Mouse (Mus musculus) liver, embryonic 14.5 days (tissue): ENCODE data around the gene Obscn. TPM values are rescaled to one million over a fixed set of nuclear protein-coding genes. Genes with fewer than 3 reads are reported as not detected.
A peak's percentile ranks its signal among the peaks of the same experiment; 100 is the strongest.

Experiments
- ATAC-seq: fragments of 200-750 bp; cut with Nextera tagmentation; 2 replicates; pipeline ENCODE4 v1.8.0; 2017; ENCODE audit warnings: moderate number of reproducible peaks, mild to moderate bottlenecking, moderate library complexity; ENCODE audit not compliant: insufficient read depth
- DNase-seq, 3 experiments: peaks; one replicate each; pipeline ENCODE4 v3.0.0-alpha.2; 2012 to 2013; ENCODE audit warnings: low read depth in 3 of 3, low spot score in 3 of 3
- H3K27ac ChIP-seq: fragments of 300-500 bp; sonication (generic); 2 replicates; pipeline ENCODE4 v1.5.1; 2014; ENCODE audit warnings: moderate library complexity, mild to moderate bottlenecking, control low read depth, inconsistent platforms
- H3K27me3 ChIP-seq: fragments of 300-500 bp; sonication (generic); 2 replicates; pipeline ENCODE4 v1.6.1; 2014; ENCODE audit warnings: mild to moderate bottlenecking, low read length, moderate library complexity; ENCODE audit not compliant: control insufficient read depth, insufficient read depth
- H3K36me3 ChIP-seq: fragments of 300-500 bp; sonication (generic); replicated peaks from 2 replicates; pipeline ENCODE4 v1.6.1; 2014; ENCODE audit warnings: low read depth; ENCODE audit not compliant: control insufficient read depth, insufficient read depth
- H3K4me1 ChIP-seq, 2 experiments: fragments of 200-500 bp in 1 of 2; fragments of 300-500 bp in 1 of 2; sonication (generic) in 1 of 2; replicated peaks; 2 replicates each; pipeline ENCODE4 v1.6.1; 2012 to 2014; ENCODE audit warnings: antibody characterized with exemption in 1 of 2, inconsistent platforms in 1 of 2, low read length in 1 of 2; ENCODE audit not compliant: control insufficient read depth in 2 of 2, insufficient read depth in 2 of 2
- H3K4me2 ChIP-seq: fragments of 300-500 bp; sonication (generic); 2 replicates; pipeline ENCODE4 v1.6.1; 2014; ENCODE audit warnings: low read depth, mild to moderate bottlenecking, control low read depth, moderate library complexity
- H3K4me3 ChIP-seq, 2 experiments: fragments of 200-500 bp in 1 of 2; fragments of 300-500 bp in 1 of 2; sonication (generic) in 1 of 2; 2 replicates each; pipeline ENCODE4 v1.5.1; 2012 to 2014; ENCODE audit warnings: low read depth in 2 of 2, low read length in 2 of 2, mild to moderate bottlenecking in 2 of 2, control low read depth in 1 of 2, inconsistent platforms in 1 of 2, moderate library complexity in 1 of 2; ENCODE audit not compliant: insufficient read depth in 1 of 2
- H3K9ac ChIP-seq: fragments of 300-500 bp; sonication (generic); replicated peaks from 2 replicates; pipeline ENCODE4 v1.6.1; 2014; ENCODE audit warnings: mild to moderate bottlenecking, control low read depth, moderate library complexity
- H3K9me3 ChIP-seq: fragments of 300-500 bp; sonication (generic); 2 replicates; pipeline ENCODE4 v1.6.1; 2016; ENCODE audit warnings: low read length, mixed read lengths; ENCODE audit not compliant: control insufficient read depth
- CTCF ChIP-seq: IDR thresholded peaks from 2 replicates; pipeline ENCODE4 v1.5.1; 2016; ENCODE audit warnings: antibody characterized with exemption, low read depth, control low read depth
- EP300 ChIP-seq: IDR thresholded peaks from 2 replicates; pipeline ENCODE4 v1.6.1; 2016; ENCODE audit warnings: antibody characterized with exemption, low read depth
- WGBS: fragments of 180-500 bp; shearing (Covaris S2); extraction: QIAGEN DNeasy Blood & Tissue Kit; methylation state at CpG from one replicate; pipeline ENCODE4 v1.1.7; 2014; ENCODE audit not compliant: insufficient replicate concordance; 5-methylcytosine and 5-hydroxymethylcytosine counted together
- polyA plus RNA-seq, 2 experiments: library from polyadenylated mRNA; depleted of rRNA in 1 of 2; stranded (reverse) in 1 of 2; unstranded in 1 of 2; fragments of >200 nt; fragmentation: Nextera tagmentation in 1 of 2; extraction: Ambion mirVana in 1 of 2; gene quantifications; 2 replicates each; pipeline versions ENCODE4 v1.2.1 to v1.2.3; 2012 to 2014

Gene Obscn
- polyA plus RNA-seq, 2 experiments, result 0.06 to 0.11 TPM

DNA sequence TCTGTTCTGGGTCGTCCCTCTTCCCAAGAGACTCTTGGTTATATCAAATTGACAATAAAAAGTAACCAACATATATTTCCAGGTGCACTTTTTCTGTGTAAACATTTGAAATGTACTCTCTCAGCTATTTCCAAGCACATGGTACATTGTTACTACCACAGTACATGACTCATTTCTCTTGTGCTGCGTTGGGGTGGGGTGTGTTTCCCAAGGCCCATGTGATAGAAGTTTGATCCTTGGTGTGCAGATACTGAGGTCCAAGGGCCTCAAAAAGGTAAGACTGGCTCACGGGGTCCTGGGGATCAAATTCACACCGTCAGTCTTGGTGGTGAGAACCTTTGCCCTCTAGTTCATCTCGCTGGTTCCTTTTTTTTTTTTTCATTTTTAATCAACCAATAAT is 38.4 kb downstream of the Obscn start:
- ATAC-seq, result no peak
- Histone ChIP-seq H3K27me3 (no peaks in the 10 kb centered on the region; the same call in 1 of the 2 replicates), H3K4me3 (no peak overlapping the region), H3K9me3 (no peaks in the 10 kb centered on the region; the same call in 1 of the 2 replicates), H3K4me1 (no peaks in the 10 kb centered on the region), H3K9ac (no peak overlapping the region), H3K36me3 (no peaks in the 10 kb centered on the region), H3K4me2 (no peak overlapping the region), H3K27ac (no peak overlapping the region)
- DNase-seq, result no peak
- TF ChIP-seq CTCF (no peak), EP300 (no peak)
- WGBS, result 52% methylated on average over 5 of the region's 5 CpGs

DNA sequence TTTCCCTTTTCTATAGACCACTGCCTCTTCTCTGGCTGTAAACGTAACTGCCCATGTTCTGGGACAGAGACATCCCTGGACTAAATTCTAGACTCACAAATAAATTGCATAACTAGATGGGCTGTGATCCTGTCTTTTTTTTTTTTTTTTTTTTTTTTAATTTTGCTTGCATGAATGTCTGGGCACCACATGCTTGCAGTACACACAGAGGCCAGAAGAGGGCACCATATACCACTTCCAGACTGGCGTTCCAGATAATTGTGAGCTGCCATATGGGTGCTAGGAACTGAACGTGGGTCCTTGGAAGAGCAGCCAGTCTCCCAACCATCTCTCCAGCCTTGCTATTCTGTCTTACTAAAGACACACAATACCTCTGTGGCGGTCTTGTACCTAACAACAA is 42.0 kb downstream of the Obscn start:
- no peak for ATAC-seq
- no peak for TF ChIP-seq EP300
- peak; percentile 73 for TF ChIP-seq CTCF
- Histone ChIP-seq H3K4me1 (no peaks in the 10 kb centered on the region), H3K9me3 (no peaks in the 10 kb centered on the region; the same call in 1 of the 2 replicates), H3K27ac (no peak overlapping the region), H3K4me2 (no peak overlapping the region), H3K4me3 (no peak overlapping the region), H3K27me3 (no peaks in the 10 kb centered on the region; the same call in 1 of the 2 replicates), H3K36me3 (no peaks in the 10 kb centered on the region), H3K9ac (no peak overlapping the region)
- peak in 1 of 3 experiments; percentile 13 for DNase-seq
- WGBS, result 51% methylated on average over 4 of the region's 4 CpGs

DNA sequence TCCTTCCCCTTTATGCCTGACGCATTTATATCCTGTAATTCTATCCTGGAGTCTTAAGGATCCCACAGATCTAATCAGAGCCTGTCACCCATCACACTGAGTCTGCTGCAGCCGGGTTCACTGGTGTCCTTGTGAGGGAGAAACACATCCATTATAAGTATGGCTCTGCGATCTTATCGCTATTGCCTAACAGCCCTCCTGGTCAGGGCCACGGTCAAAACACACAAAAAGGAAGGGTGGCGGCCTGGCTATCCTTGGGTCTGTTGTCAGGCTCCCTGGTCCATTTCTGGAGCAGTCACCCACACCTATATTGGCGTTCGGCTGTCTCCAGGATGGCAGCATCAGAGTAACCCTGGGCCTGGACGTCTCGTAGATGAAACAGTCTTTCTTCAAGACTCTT is 48.6 kb downstream of the Obscn start:
- no peaks in the 10 kb centered on the region for H3K36me3 ChIP-seq
- DNase-seq, result no peak
- H3K4me2 ChIP-seq, result no peak overlapping the region
- peaks cover 0 to 5% of the 10 kb centered on the region in 2 experiments; a peak in 1 of 4 replicates for H3K4me1 ChIP-seq
- no peaks in the 10 kb centered on the region for H3K27me3 ChIP-seq
- H3K27ac ChIP-seq, result no peak overlapping the region
- TF ChIP-seq EP300 (no peak), CTCF (no peak)
- no peak for ATAC-seq
- 76% methylated on average over 10 of the region's 10 CpGs for WGBS
- H3K9ac ChIP-seq, result no peak overlapping the region
- H3K9me3 ChIP-seq, result no peaks in the 10 kb centered on the region
- no peak overlapping the region for H3K4me3 ChIP-seq

DNA sequence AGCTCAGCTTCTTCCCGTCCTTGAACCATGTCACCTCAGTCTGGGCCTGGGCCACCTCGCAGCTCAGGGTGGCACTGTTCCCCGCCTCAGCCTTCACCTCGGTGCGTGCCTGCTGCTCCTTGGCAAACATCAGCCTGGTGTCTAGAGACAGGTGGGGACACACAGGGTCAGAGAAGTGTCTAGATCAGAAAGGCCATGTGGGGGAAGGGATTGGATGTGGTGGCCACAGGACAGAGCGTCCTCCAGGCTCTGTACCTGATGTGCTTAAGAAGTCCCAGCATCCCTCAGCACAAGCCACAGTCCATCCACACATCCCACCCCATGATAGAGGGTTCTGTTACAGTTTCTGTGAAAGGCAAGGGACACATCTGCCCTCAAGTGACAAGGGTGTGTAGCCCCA is 51.0 kb downstream of the Obscn start:
- Histone ChIP-seq H3K36me3 (no peaks in the 10 kb centered on the region), H3K4me1 (peaks cover 0 to 5% of the 10 kb centered on the region in 2 experiments; a peak in 1 of 4 replicates), H3K27me3 (no peaks in the 10 kb centered on the region), H3K27ac (no peak overlapping the region), H3K9ac (no peak overlapping the region), H3K4me3 (no peak overlapping the region), H3K4me2 (no peak overlapping the region), H3K9me3 (no peaks in the 10 kb centered on the region)
- TF ChIP-seq CTCF, result no peak
- no peak for TF ChIP-seq EP300
- WGBS, result 67% methylated on average over 6 of the region's 6 CpGs
- ATAC-seq (no peak), DNase-seq (no peak)

DNA sequence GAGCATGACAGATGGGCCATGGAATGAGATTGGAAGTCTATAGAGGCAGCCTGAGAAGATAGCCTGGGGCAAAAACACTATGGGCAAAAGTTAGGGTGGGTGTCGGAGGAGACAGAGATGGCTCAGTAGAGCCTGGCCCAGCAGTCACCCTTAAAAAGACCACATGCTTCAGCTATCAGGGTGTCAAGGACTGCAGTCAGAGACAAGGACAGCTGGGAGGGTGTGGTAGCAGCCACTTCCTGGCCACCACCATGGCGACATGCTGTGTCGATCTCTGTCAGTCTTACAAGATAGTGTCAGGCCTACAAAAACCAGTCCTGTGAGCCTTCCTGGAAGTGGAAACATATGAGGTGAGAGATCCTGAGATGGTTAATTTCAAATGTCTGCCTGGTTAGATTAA is 53.1 kb downstream of the Obscn start:
- no peak for TF ChIP-seq CTCF
- TF ChIP-seq EP300, result no peak
- no peaks in the 10 kb centered on the region for H3K36me3 ChIP-seq
- H3K4me1 ChIP-seq, result peaks cover 0 to 5% of the 10 kb centered on the region in 2 experiments; a peak in 1 of 4 replicates
- H3K9me3 ChIP-seq, result no peaks in the 10 kb centered on the region
- H3K9ac ChIP-seq, result no peak overlapping the region
- H3K4me2 ChIP-seq, result no peak overlapping the region
- ATAC-seq, result no peak; the same call in 1 of the 2 replicates
- 19% methylated on average over 3 of the region's 3 CpGs for WGBS
- H3K4me3 ChIP-seq, result no peak overlapping the region
- no peaks in the 10 kb centered on the region for H3K27me3 ChIP-seq
- DNase-seq, result peak in 2 of 3 experiments; percentile 45 to 48
- H3K27ac ChIP-seq, result no peak overlapping the region
